Mouse (Mus musculus) heart, embryonic 16.5 days (tissue): ENCODE results near the gene Pigf. TPM values are rescaled to one million over a fixed set of nuclear protein-coding genes. Genes with fewer than 3 reads are reported as not detected.

ENCODE experiments used
- ATAC-seq: fragments of 200-750 bp; cut with Nextera tagmentation; replicated peaks from 2 replicates; pipeline ENCODE4 v1.8.0; 2017; ENCODE audit warnings: moderate number of reproducible peaks; ENCODE audit not compliant: insufficient read depth, low FRiP score; ENCODE audit errors: extremely low read depth
- H3K27ac ChIP-seq: fragments of 300-500 bp; sonication (generic); 2 replicates; pipeline ENCODE4 v1.5.1; 2014; ENCODE audit warnings: mild to moderate bottlenecking, low read length, control low read depth, moderate library complexity
- H3K27me3 ChIP-seq: fragments of 300-500 bp; sonication (generic); 2 replicates; pipeline ENCODE4 v1.6.1; 2014; ENCODE audit warnings: low read length, mixed read lengths; ENCODE audit not compliant: control insufficient read depth, insufficient read depth
- H3K36me3 ChIP-seq: fragments of 300-500 bp; sonication (generic); 2 replicates; pipeline ENCODE4 v1.6.1; 2014; ENCODE audit not compliant: control insufficient read depth, insufficient read depth
- H3K4me1 ChIP-seq: fragments of 300-500 bp; sonication (generic); 2 replicates; pipeline ENCODE4 v1.6.1; 2014; ENCODE audit warnings: low read length, mixed read lengths; ENCODE audit not compliant: control insufficient read depth, insufficient read depth
- H3K4me2 ChIP-seq: fragments of 300-500 bp; sonication (generic); 2 replicates; pipeline ENCODE4 v1.6.1; 2014; ENCODE audit warnings: low read depth, mild to moderate bottlenecking, control low read depth, low read length
- H3K4me3 ChIP-seq: fragments of 300-500 bp; sonication (generic); 2 replicates; pipeline ENCODE4 v1.5.1; 2014; ENCODE audit warnings: mild to moderate bottlenecking, control low read depth, low read length
- H3K9ac ChIP-seq: fragments of 300-500 bp; sonication (generic); 2 replicates; pipeline ENCODE4 v1.6.1; 2014; ENCODE audit warnings: low read length, control low read depth
- H3K9me3 ChIP-seq: fragments of 300-500 bp; sonication (generic); replicated peaks from 2 replicates; pipeline ENCODE4 v1.6.1; 2016; ENCODE audit warnings: low read length; ENCODE audit not compliant: control insufficient read depth
- WGBS: fragments of 180-500 bp; shearing (Covaris S2); extraction: QIAGEN DNeasy Blood & Tissue Kit; methylation state at CpG from one replicate; pipeline ENCODE4 v1.1.7; 2014; 5-methylcytosine and 5-hydroxymethylcytosine counted together
- polyA plus RNA-seq: library from polyadenylated mRNA; unstranded; fragments of >200 nt; fragmentation: Nextera tagmentation; extraction: Ambion mirVana; gene quantifications from 2 replicates; pipeline ENCODE4 v1.2.1, GENCODE M21; 2015

Pigf gene
- polyA plus RNA-seq, 1 experiment from 2014 or later = 14.2 TPM

GRCm38 (mm10) chr17:87044796-87045195 is 19.6 kb upstream of the Pigf start:
- no peak overlapping the region for H3K4me3 ChIP-seq
- peaks cover 2% of the 10 kb centered on the region; the same call in 1 of the 2 replicates for H3K27me3 ChIP-seq
- 72% methylated on average over 8 of the region's 8 CpGs for WGBS
- no peak overlapping the region for H3K4me2 ChIP-seq
- no peaks in the 10 kb centered on the region for H3K4me1 ChIP-seq
- no peak overlapping the region for H3K27ac ChIP-seq
- no peaks in the 10 kb centered on the region for H3K36me3 ChIP-seq
- no peaks in the 10 kb centered on the region for H3K9me3 ChIP-seq
- no peak overlapping the region for H3K9ac ChIP-seq
- no peak for ATAC-seq

- H3K27ac ChIP-seq = no peak overlapping the region
- no peaks in the 10 kb centered on the region for H3K9me3 ChIP-seq
- 1% methylated on average over 15 of the region's 15 CpGs for WGBS
- H3K9ac ChIP-seq = no peak overlapping the region
- H3K27me3 ChIP-seq = peaks cover 2% of the 10 kb centered on the region; the same call in 1 of the 2 replicates
- ATAC-seq = peak; percentile 65
- peak overlapping the region; percentile 30; the same call in 1 of the 2 replicates for H3K4me2 ChIP-seq
- H3K4me3 ChIP-seq = no peak overlapping the region
- no peaks in the 10 kb centered on the region for H3K36me3 ChIP-seq
- H3K4me1 ChIP-seq = no peaks in the 10 kb centered on the region
These were observed 19.2 kb upstream of the Pigf start for GRCm38 (mm10) chr17:87044364-87044763.

- 61% methylated on average over 19 of the region's 19 CpGs for WGBS
- Histone ChIP-seq H3K36me3 (0 out of 2 replicates have a peak, but pooled peaks cover 3% of the 10 kb centered on the region), H3K27me3 (peaks cover 2% of the 10 kb centered on the region; the same call in 1 of the 2 replicates), H3K4me1 (no peaks in the 10 kb centered on the region), H3K9ac (no peak overlapping the region), H3K4me3 (no peak overlapping the region), H3K27ac (no peak overlapping the region), H3K9me3 (no peaks in the 10 kb centered on the region), H3K4me2 (peak overlapping the region; percentile 18; the same call in 1 of the 2 replicates)
- ATAC-seq = no peak
These were observed 16.5 kb upstream of the Pigf start for GRCm38 (mm10) chr17:87041739-87042138.

- peaks cover 8% of the 10 kb centered on the region for H3K36me3 ChIP-seq
- H3K9me3 ChIP-seq = no peaks in the 10 kb centered on the region
- H3K4me1 ChIP-seq = no peaks in the 10 kb centered on the region
- WGBS = 88% methylated on average over 5 of the region's 5 CpGs
- no peak overlapping the region for H3K27ac ChIP-seq
- H3K4me2 ChIP-seq = no peak overlapping the region
- H3K27me3 ChIP-seq = no peaks in the 10 kb centered on the region; the same call in 1 of the 2 replicates
- no peak overlapping the region for H3K9ac ChIP-seq
- no peak overlapping the region for H3K4me3 ChIP-seq
- ATAC-seq = no peak
These were observed 13.3 kb upstream of the Pigf start for GRCm38 (mm10) chr17:87038496-87038895.

- no peaks in the 10 kb centered on the region for H3K9me3 ChIP-seq
- ATAC-seq = no peak; the same call in 1 of the 2 replicates
- H3K4me3 ChIP-seq = no peak overlapping the region
- no peaks in the 10 kb centered on the region for H3K27me3 ChIP-seq
- no peak overlapping the region for H3K27ac ChIP-seq
- no peak overlapping the region for H3K9ac ChIP-seq
- WGBS = 54% methylated on average over 10 of the region's 10 CpGs
- peaks cover 15% of the 10 kb centered on the region for H3K36me3 ChIP-seq
- H3K4me1 ChIP-seq = no peaks in the 10 kb centered on the region
- no peak overlapping the region for H3K4me2 ChIP-seq
These were observed 11.2 kb upstream of the Pigf start for GRCm38 (mm10) chr17:87036141-87037073.

GRCm38 (mm10) chr17:87024491-87025242 is 539 bp downstream of the Pigf start:
- no peaks in the 10 kb centered on the region for H3K27me3 ChIP-seq
- H3K9ac ChIP-seq = peak overlapping the region; percentile 83
- peak overlapping the region; percentile 98 for H3K4me3 ChIP-seq
- peak; percentile 46; the same call in 1 of the 2 replicates for ATAC-seq
- no peaks in the 10 kb centered on the region; the same call in 1 of the 2 replicates for H3K9me3 ChIP-seq
- H3K4me1 ChIP-seq = peaks cover 7% of the 10 kb centered on the region
- H3K27ac ChIP-seq = no peak overlapping the region
- peaks cover 10% of the 10 kb centered on the region for H3K36me3 ChIP-seq
- WGBS = 1% methylated on average over 55 of the region's 55 CpGs
- H3K4me2 ChIP-seq = peak overlapping the region; percentile 99

- 88% methylated on average over 5 of the region's 5 CpGs for WGBS
- H3K4me1 ChIP-seq = peaks cover 4% of the 10 kb centered on the region; the same call in 1 of the 2 replicates
- no peak overlapping the region for H3K27ac ChIP-seq
- H3K9me3 ChIP-seq = peaks cover 4% of the 10 kb centered on the region
- ATAC-seq = no peak
- H3K9ac ChIP-seq = no peak overlapping the region
- H3K4me3 ChIP-seq = no peak overlapping the region
- peaks cover 7% of the 10 kb centered on the region; the same call in 1 of the 2 replicates for H3K36me3 ChIP-seq
- no peaks in the 10 kb centered on the region for H3K27me3 ChIP-seq
- no peak overlapping the region for H3K4me2 ChIP-seq
These were observed 5.5 kb downstream of the Pigf start for GRCm38 (mm10) chr17:87019692-87020091.

GRCm38 (mm10) chr17:87011301-87012019 is 13.7 kb downstream of the Pigf start:
- no peak overlapping the region for H3K9ac ChIP-seq
- no peaks in the 10 kb centered on the region for H3K27me3 ChIP-seq
- 81% methylated on average over 13 of the region's 13 CpGs for WGBS
- no peak overlapping the region for H3K4me2 ChIP-seq
- peaks cover 8% of the 10 kb centered on the region; the same call in 1 of the 2 replicates for H3K36me3 ChIP-seq
- H3K4me3 ChIP-seq = no peak overlapping the region
- no peaks in the 10 kb centered on the region for H3K4me1 ChIP-seq
- H3K9me3 ChIP-seq = peaks cover 4% of the 10 kb centered on the region
- no peak overlapping the region for H3K27ac ChIP-seq
- no peak for ATAC-seq
